Mouse (Mus musculus): ENCODE data around the gene Hmgcs1. TPM values are rescaled to one million over a fixed set of nuclear protein-coding genes. Genes with fewer than 3 reads are reported as not detected.
A peak's percentile ranks its signal among the peaks of the same experiment; 100 is the strongest.

Hmgcs1 gene
- polyA plus RNA-seq (2014; fragmentation: Nextera tagmentation; extraction: Ambion mirVana): 389 and 403 TPM in 2 replicates

GRCm38 (mm10) chr13:119690039-119690728 is at the start of gene Hmgcs1:
Gene Hmgcs1, plus strand, starts transcription at chr13:119690379.
- under 1% methylated on average over 59 of the region's 59 CpGs for whole genome bisulfite sequencing
- no peaks in the 10 kb centered on the region; the same call in 1 of the 2 replicates for H3K4me1 ChIP-seq (replicated peaks; ENCODE audit: control insufficient read depth, insufficient read depth, low read length)
- peak; percentile 99 for ATAC-seq (replicated peaks; ENCODE audit: low FRiP score)

DNA sequence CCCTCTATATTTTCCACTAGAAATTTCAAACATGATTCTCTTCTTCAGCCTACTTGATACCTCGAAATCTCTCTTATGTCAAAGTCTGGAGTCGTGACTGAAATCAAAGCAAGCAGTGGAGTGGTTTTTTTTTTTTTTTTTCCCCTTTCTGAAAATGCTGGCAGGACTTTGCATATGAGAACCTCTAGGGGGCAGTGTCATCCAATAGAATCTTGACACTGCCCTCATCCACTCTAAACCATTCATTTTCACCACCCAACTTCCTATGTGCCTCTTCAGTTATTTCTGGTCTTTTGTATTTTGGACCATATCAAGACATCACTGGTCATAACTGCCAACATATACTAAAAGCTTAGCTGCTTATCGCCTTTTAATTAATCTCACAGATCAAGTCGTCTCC is 49.7 kb upstream of the Hmgcs1 start:
- no peak overlapping the region for H3K27ac ChIP-seq (ENCODE audit: low read depth, low read length)
- no peaks in the 10 kb centered on the region for H3K27me3 ChIP-seq (ENCODE audit: control insufficient read depth, insufficient read depth, low read length)
- no peaks in the 10 kb centered on the region for H3K36me3 ChIP-seq (ENCODE audit: control insufficient read depth, insufficient read depth, low read length)
- no peak overlapping the region for H3K9ac ChIP-seq (ENCODE audit: low read length)
- 45% methylated on average over 4 of the region's 4 CpGs for WGBS
- no peaks in the 10 kb centered on the region for H3K9me3 ChIP-seq (ENCODE audit: control insufficient read depth, low read length)
- DNase-seq (ENCODE audit: low spot score): no peak
- ATAC-seq (replicated peaks; ENCODE audit: low FRiP score): peak; percentile 55; the same call in 1 of the 2 replicates
- H3K4me3 ChIP-seq (ENCODE audit: low read depth, low read length): no peak overlapping the region
- no peaks in the 10 kb centered on the region for H3K4me1 ChIP-seq (replicated peaks; ENCODE audit: control insufficient read depth, insufficient read depth, low read length)
- no peak overlapping the region for H3K4me2 ChIP-seq (ENCODE audit: low read depth, low read length, severe bottlenecking)

More at GRCm38 (mm10) chr13:119690039-119690728, at the start of gene Hmgcs1:
- Histone ChIP-seq H3K4me2 (ENCODE audit: low read depth, low read length, severe bottlenecking) (peak within 1 kb of the TSS; percentile 68), H3K9me3 (ENCODE audit: control insufficient read depth, low read length) (no peaks in the 10 kb centered on the region), H3K27me3 (ENCODE audit: control insufficient read depth, insufficient read depth, low read length) (no peaks in the 10 kb centered on the region), H3K4me3 (ENCODE audit: low read depth, low read length) (peak within 1 kb of the TSS; percentile 95), H3K27ac (ENCODE audit: low read depth, low read length) (peak within 1 kb of the TSS; percentile 96), H3K9ac (ENCODE audit: low read length) (peak within 1 kb of the TSS; percentile 94), H3K36me3 (ENCODE audit: control insufficient read depth, insufficient read depth, low read length) (no peaks in the 10 kb centered on the region; the same call in 1 of the 2 replicates)
- DNase-seq (ENCODE audit: low spot score): peak; percentile 100

DNA sequence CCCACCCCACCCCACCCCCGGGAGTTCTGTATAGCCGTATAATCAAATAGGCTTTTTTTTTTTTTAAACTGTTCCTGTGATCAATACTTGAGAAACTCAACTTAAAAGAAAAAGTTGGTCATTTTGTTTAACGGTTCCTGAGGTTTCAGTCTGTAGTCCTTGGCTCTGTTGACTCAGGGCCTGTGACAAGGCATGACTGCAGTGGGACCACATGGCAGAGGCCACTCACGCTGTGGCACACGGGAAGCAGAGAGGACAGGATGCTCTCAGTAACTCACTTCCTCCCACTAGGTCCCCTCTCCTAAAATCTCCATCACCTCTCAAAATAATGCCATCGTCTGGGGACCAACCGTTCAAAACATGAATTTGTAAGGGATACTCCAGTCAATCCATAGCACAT is 49.0 kb upstream of the Hmgcs1 start:
- Histone ChIP-seq H3K4me3 (ENCODE audit: low read depth, low read length) (no peak overlapping the region), H3K27ac (ENCODE audit: low read depth, low read length) (no peak overlapping the region), H3K27me3 (ENCODE audit: control insufficient read depth, insufficient read depth, low read length) (no peaks in the 10 kb centered on the region), H3K4me2 (ENCODE audit: low read depth, low read length, severe bottlenecking) (no peak overlapping the region), H3K9ac (ENCODE audit: low read length) (no peak overlapping the region), H3K4me1 (replicated peaks; ENCODE audit: control insufficient read depth, insufficient read depth, low read length) (no peaks in the 10 kb centered on the region), H3K36me3 (ENCODE audit: control insufficient read depth, insufficient read depth, low read length) (no peaks in the 10 kb centered on the region), H3K9me3 (ENCODE audit: control insufficient read depth, low read length) (no peaks in the 10 kb centered on the region)
- ATAC-seq (replicated peaks; ENCODE audit: low FRiP score): no peak
- 83% methylated on average over 7 of the region's 7 CpGs for WGBS
- no peak for DNase-seq (ENCODE audit: low spot score)

GRCm38 (mm10) chr13:119644769-119645168 is 45.4 kb upstream of the Hmgcs1 start:
- DNase-seq (ENCODE audit: low spot score): no peak
- H3K4me2 ChIP-seq (ENCODE audit: low read depth, low read length, severe bottlenecking): no peak overlapping the region
- H3K36me3 ChIP-seq (ENCODE audit: control insufficient read depth, insufficient read depth, low read length): no peaks in the 10 kb centered on the region
- no peak overlapping the region for H3K9ac ChIP-seq (ENCODE audit: low read length)
- H3K27ac ChIP-seq (ENCODE audit: low read depth, low read length): no peak overlapping the region
- H3K4me3 ChIP-seq (ENCODE audit: low read depth, low read length): no peak overlapping the region
- H3K4me1 ChIP-seq (replicated peaks; ENCODE audit: control insufficient read depth, insufficient read depth, low read length): no peaks in the 10 kb centered on the region
- H3K27me3 ChIP-seq (ENCODE audit: control insufficient read depth, insufficient read depth, low read length): no peaks in the 10 kb centered on the region
- no peaks in the 10 kb centered on the region for H3K9me3 ChIP-seq (ENCODE audit: control insufficient read depth, low read length)
- 71% methylated on average over 5 of the region's 5 CpGs for WGBS
- ATAC-seq (replicated peaks; ENCODE audit: low FRiP score): no peak

DNA sequence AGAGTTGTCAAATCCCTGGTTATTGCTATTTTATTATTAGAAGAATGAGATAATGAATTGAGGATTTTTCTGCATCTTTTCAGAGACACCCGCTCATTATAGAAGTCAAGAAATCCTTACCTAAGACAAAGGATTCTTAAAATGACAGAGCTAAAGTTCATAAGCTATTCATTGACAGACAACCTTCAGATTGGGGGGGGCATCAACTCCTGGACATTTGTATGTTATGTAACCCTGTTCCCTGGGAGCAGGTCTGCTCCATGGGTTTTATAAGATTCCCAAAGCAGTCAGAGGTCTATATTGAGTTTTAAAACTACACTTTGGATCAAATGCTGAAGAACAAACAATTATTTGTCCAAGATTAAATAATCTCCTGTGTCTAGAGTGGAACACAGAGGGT is 43.7 kb upstream of the Hmgcs1 start:
- WGBS: 95% methylated on average over 1 of the region's 1 CpGs
- no peaks in the 10 kb centered on the region for H3K36me3 ChIP-seq (ENCODE audit: control insufficient read depth, insufficient read depth, low read length)
- DNase-seq (ENCODE audit: low spot score) (no peak), ATAC-seq (replicated peaks; ENCODE audit: low FRiP score) (no peak)
- no peak overlapping the region for H3K4me2 ChIP-seq (ENCODE audit: low read depth, low read length, severe bottlenecking)
- H3K4me3 ChIP-seq (ENCODE audit: low read depth, low read length): no peak overlapping the region
- H3K9me3 ChIP-seq (ENCODE audit: control insufficient read depth, low read length): no peaks in the 10 kb centered on the region
- no peak overlapping the region for H3K27ac ChIP-seq (ENCODE audit: low read depth, low read length)
- H3K4me1 ChIP-seq (replicated peaks; ENCODE audit: control insufficient read depth, insufficient read depth, low read length): no peaks in the 10 kb centered on the region
- H3K27me3 ChIP-seq (ENCODE audit: control insufficient read depth, insufficient read depth, low read length): no peaks in the 10 kb centered on the region
- H3K9ac ChIP-seq (ENCODE audit: low read length): no peak overlapping the region

DNA sequence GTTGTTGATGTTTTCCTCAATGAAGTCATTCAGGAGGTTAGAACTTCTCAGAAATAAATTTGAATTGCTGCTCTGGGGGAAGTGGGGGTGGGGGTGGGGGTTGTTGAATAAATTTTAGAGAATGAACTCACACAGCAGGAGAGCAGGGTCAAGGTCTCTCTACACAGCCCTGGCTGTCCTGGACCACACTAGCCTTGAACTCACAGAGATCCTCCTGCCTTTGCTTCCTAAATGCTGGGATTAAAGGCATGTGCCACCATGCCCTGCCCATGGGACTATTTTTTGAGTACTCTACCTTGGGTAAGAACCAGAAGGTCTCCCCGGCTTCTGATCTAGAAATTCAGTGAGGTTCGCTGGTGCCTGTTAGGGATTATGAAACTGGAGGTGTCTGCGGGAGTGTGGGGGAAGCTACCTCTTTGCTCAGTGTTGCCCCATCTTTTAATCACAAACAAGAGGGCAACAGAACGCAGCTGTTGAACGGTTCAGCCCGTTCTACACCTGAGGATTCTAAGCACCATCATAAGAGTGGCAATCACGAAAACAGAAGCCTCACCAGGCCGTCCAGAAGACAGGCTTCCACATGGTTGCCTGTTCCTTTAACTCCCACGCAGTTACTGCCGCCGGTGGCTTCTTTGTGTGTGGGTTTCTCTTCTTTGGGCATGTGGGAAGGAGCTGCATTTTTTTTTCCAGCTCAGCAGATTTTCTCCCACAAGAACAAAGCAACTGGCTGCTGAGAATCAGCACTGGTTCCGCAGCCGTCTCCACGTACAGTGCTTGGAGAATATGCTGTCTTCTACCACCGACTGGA is 41.1 kb upstream of the Hmgcs1 start:
- WGBS: 62% methylated on average over 15 of the region's 15 CpGs
- Histone ChIP-seq H3K4me2 (ENCODE audit: low read depth, low read length, severe bottlenecking) (no peak overlapping the region), H3K4me3 (ENCODE audit: low read depth, low read length) (no peak overlapping the region), H3K9me3 (ENCODE audit: control insufficient read depth, low read length) (no peaks in the 10 kb centered on the region), H3K36me3 (ENCODE audit: control insufficient read depth, insufficient read depth, low read length) (no peaks in the 10 kb centered on the region), H3K27me3 (ENCODE audit: control insufficient read depth, insufficient read depth, low read length) (no peaks in the 10 kb centered on the region), H3K4me1 (replicated peaks; ENCODE audit: control insufficient read depth, insufficient read depth, low read length) (no peaks in the 10 kb centered on the region), H3K27ac (ENCODE audit: low read depth, low read length) (no peak overlapping the region), H3K9ac (ENCODE audit: low read length) (no peak overlapping the region)
- DNase-seq (ENCODE audit: low spot score): no peak
- no peak for ATAC-seq (replicated peaks; ENCODE audit: low FRiP score)

GRCm38 (mm10) chr13:119649699-119650046 is 40.5 kb upstream of the Hmgcs1 start:
- H3K9me3 ChIP-seq (ENCODE audit: control insufficient read depth, low read length): no peaks in the 10 kb centered on the region
- no peak overlapping the region for H3K4me2 ChIP-seq (ENCODE audit: low read depth, low read length, severe bottlenecking)
- ATAC-seq (replicated peaks; ENCODE audit: low FRiP score) (no peak), DNase-seq (ENCODE audit: low spot score) (no peak)
- 84% methylated on average over 1 of the region's 1 CpGs for WGBS
- H3K27me3 ChIP-seq (ENCODE audit: control insufficient read depth, insufficient read depth, low read length): no peaks in the 10 kb centered on the region
- H3K36me3 ChIP-seq (ENCODE audit: control insufficient read depth, insufficient read depth, low read length): no peaks in the 10 kb centered on the region
- H3K4me1 ChIP-seq (replicated peaks; ENCODE audit: control insufficient read depth, insufficient read depth, low read length): no peaks in the 10 kb centered on the region
- no peak overlapping the region for H3K27ac ChIP-seq (ENCODE audit: low read depth, low read length)
- no peak overlapping the region for H3K4me3 ChIP-seq (ENCODE audit: low read depth, low read length)
- H3K9ac ChIP-seq (ENCODE audit: low read length): no peak overlapping the region

DNA sequence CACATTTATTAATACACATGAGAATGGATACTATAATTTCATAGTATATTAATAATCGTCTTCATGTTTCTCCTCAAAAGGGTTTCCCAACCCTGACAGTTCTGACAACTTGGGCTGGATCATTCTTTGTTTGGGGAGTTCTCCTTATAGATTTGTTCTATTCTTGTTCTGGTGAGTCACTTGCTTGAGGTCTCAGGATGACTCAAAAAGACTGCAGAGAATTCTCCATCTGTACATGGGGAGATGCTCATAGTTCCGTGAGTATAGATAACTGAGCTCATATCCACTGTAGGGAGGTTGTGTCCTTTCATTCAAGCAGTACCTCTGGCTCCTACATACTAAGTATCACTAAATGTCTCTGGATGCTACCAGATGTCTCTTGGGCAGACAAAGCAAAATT is 35.4 kb upstream of the Hmgcs1 start:
- WGBS: 89% methylated on average over 2 of the region's 2 CpGs
- H3K4me2 ChIP-seq (ENCODE audit: low read depth, low read length, severe bottlenecking): no peak overlapping the region
- no peak overlapping the region for H3K4me3 ChIP-seq (ENCODE audit: low read depth, low read length)
- no peaks in the 10 kb centered on the region for H3K4me1 ChIP-seq (replicated peaks; ENCODE audit: control insufficient read depth, insufficient read depth, low read length)
- no peaks in the 10 kb centered on the region for H3K27me3 ChIP-seq (ENCODE audit: control insufficient read depth, insufficient read depth, low read length)
- no peak overlapping the region for H3K27ac ChIP-seq (ENCODE audit: low read depth, low read length)
- no peak for ATAC-seq (replicated peaks; ENCODE audit: low FRiP score)
- H3K9me3 ChIP-seq (ENCODE audit: control insufficient read depth, low read length): no peaks in the 10 kb centered on the region
- no peaks in the 10 kb centered on the region for H3K36me3 ChIP-seq (ENCODE audit: control insufficient read depth, insufficient read depth, low read length)
- no peak for DNase-seq (ENCODE audit: low spot score)
- H3K9ac ChIP-seq (ENCODE audit: low read length): no peak overlapping the region
